Mouse (Mus musculus): ENCODE data around the gene Adgrl3. TPM values are rescaled to one million over a fixed set of nuclear protein-coding genes. Genes with fewer than 3 reads are reported as not detected.

The Adgrl3 gene
- polyA plus RNA-seq (2012; rRNA removed) = 2.6 and 3.3 TPM in 2 replicates

DNA sequence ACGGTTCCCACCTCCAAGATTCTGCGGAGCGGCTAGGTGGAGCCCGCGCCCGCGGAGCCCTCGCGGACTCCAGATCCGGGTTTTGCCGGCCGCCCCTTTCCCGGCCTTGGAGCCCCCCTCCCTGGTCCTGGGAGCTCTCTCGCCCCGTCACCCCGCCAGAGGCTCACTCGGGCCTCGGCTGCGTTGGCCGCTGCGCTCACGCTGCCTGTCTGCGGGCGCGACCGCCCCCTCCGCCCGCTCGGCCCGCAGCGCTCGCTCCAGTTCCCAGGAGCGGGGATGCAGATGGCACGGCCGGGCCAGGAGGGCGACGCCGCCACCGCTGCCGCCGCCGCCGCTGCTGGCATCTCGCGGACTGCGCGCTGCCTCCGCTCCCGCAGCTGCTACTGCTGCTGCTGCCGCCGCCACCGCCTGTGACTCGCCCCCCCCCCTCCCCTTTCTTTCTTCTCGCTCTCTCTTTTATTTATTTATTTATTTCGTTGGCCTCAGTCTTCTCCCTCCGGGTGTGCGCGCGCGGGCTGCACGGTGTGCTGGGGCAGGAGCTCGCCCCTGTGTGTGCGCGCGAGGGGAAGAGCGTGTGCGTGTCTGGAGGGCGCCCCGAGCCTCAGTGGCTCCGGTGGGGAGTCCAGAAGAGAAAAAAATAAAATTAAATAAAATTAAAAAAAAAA, at the start of gene Adgrl3:
Gene Adgrl3, plus strand, starts transcription at position 549 of the 665 bp plus-strand sequence.

